ENCODE assay signal across 14 mouse cellular contexts in genomic region chr10:90683813-90684212, GRCm38 (mm10).
"Had no signal": no experiment of that assay in that cellular context is flagged by ENCODE, and none has a peak within 500 bp of the region (broad histone marks: within the 10 kb centered on the region; RNA-seq: fewer than 3 reads in every experiment).

No protein-coding gene starts in this region.

- H3K9me3 ChIP-seq: limb, embryonic 12.5 days; liver, embryonic 13.5 days; neural tube, embryonic 13.5 days had no signal

- ATAC-seq: liver, postnatal 0 days had no signal

- DNase-seq: kidney, postnatal 10 days; kidney, postnatal 4 days; liver; liver, embryonic 13.5 days; liver, postnatal 0 days; midbrain, embryonic 14.5 days; retina, postnatal 1 day; right cerebral cortex, postnatal 4 days; spleen, adult 18-20 months; thymus, adult 18-20 months; thymus, postnatal 14 days had no signal

- H3K4me2 ChIP-seq: limb, embryonic 12.5 days; liver, embryonic 13.5 days; neural tube, embryonic 13.5 days had no signal

- H3K27me3 ChIP-seq: limb, embryonic 12.5 days; liver, embryonic 13.5 days; neural tube, embryonic 13.5 days had no signal

- H3K4me3 ChIP-seq: left cerebral cortex, adult 2 months; limb, embryonic 12.5 days; liver, embryonic 13.5 days; neural tube, embryonic 13.5 days had no signal

- H3K36me3 ChIP-seq: limb, embryonic 12.5 days; liver, embryonic 13.5 days; neural tube, embryonic 13.5 days had no signal

- H3K27ac ChIP-seq: left cerebral cortex, adult 2 months; limb, embryonic 12.5 days; liver, embryonic 13.5 days; neural tube, embryonic 13.5 days had no signal

- H3K9ac ChIP-seq: limb, embryonic 12.5 days; liver, embryonic 13.5 days; liver, postnatal 0 days; neural tube, embryonic 13.5 days had no signal

- H3K4me1 ChIP-seq: liver, embryonic 13.5 days had no signal
